Mouse (Mus musculus): ENCODE measurements around the gene Nppa.

- TF ChIP-seq MYOG (IDR thresholded peaks at IDR 0.05; ENCODE audit: control insufficient read depth in 1 of 3, insufficient read depth in 1 of 3, insufficient read length in 2 of 3, low read depth in 2 of 3) = no peak
- TF ChIP-seq TCF12 (IDR thresholded peaks at IDR 0.05; ENCODE audit: insufficient read depth, poor library complexity, severe bottlenecking) = no peak
- TF ChIP-seq POLR2A (IDR thresholded peaks at IDR 0.05; ENCODE audit: insufficient read length, low read depth) = no peak
- TF ChIP-seq USF1 (IDR thresholded peaks at IDR 0.05; ENCODE audit: low read depth) = no peak
- TF ChIP-seq CEBPB (IDR thresholded peaks at IDR 0.05; ENCODE audit: insufficient read depth, poor library complexity, severe bottlenecking) = no peak
- TF ChIP-seq MAX (IDR thresholded peaks at IDR 0.05; ENCODE audit: low read depth) = no peak
- TF ChIP-seq REST (IDR thresholded peaks at IDR 0.05; ENCODE audit: insufficient read depth, insufficient read length) = no peak
- no peak for TF ChIP-seq MYOD1 (IDR thresholded peaks at IDR 0.05; ENCODE audit: control insufficient read depth in 1 of 3, insufficient read length in 2 of 3, low read depth in 2 of 3)
- TF ChIP-seq POLR2AphosphoS2 (IDR thresholded peaks at IDR 0.05; ENCODE audit: insufficient read length, low read depth) = no peak
- TF ChIP-seq E2F4 (IDR thresholded peaks at IDR 0.05; ENCODE audit: insufficient read depth) = no peak
Measured at GRCm38 (mm10) chr4:148035440-148035839, 34.9 kb downstream of the Nppa start.
